Mouse (Mus musculus): ENCODE results near the gene Defa23.
"Not testable (repeated sequence)": the region's sequence is repeated elsewhere in the genome, so short reads cannot be mapped to it uniquely, and the experiment has no call there.

Gene Defa23

DNA sequence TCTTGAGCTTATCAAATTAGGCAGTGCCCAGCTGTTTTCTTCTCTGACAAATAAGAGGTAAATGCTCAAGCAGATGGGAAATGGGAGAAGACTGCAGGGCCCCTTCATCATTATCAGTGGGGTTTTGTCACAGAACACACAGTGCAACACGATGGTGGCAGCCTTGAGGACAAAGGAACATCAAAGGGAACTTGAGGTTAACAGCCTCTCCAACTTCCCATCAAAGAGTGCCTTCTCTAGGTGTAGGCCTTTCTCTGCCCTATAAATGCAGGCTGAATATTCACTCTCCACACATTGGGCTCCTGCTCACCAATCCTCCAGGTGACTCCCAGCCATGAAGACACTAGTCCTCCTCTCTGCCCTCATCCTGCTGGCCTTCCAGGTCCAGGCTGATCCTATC, at the start of gene Defa23:
TSS of gene Defa23 (plus strand) at position 301 of the 400 bp plus-strand sequence.
- DNase-seq = not testable (repeated sequence)

DNA sequence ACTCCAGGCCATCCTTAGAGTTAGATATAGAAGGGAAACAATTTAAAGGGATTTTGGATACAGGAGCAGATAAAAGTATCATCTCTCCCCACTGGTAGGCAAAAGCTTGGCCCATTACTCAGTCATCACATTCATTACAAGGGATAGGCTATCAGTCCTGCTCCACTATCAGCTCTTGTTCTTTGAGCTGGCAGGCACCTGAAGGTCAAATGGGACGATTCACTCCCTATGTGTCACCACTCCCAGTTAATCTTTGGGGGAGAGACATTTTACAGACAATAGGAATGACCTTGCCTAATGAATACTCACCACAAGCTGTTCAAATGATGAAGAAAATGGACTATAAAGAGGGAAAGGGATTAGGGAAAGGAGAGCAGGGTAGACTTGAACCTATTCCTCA, 48.0 kb upstream of the Defa23 start:
- DNase-seq = no peak

DNA sequence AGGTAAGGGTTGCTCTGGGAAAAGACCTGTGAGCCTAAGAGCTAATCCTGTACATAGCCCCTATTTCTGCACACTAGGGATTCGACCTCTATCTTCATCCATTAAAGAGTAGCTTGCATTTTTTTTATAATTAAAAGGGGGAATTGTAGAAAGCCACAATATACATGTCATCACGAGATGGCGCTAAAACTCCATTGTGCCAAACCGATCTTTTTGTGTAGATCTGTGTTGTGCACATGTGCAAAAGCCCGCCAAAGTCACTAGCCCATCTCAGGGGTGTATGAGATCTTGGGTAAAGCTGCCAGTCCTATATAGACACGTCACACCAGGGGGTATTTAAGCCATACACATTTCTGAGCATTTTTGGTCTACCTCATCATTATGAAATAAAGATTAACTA, 46.3 kb upstream of the Defa23 start:
- not testable (repeated sequence) for DNase-seq

DNA sequence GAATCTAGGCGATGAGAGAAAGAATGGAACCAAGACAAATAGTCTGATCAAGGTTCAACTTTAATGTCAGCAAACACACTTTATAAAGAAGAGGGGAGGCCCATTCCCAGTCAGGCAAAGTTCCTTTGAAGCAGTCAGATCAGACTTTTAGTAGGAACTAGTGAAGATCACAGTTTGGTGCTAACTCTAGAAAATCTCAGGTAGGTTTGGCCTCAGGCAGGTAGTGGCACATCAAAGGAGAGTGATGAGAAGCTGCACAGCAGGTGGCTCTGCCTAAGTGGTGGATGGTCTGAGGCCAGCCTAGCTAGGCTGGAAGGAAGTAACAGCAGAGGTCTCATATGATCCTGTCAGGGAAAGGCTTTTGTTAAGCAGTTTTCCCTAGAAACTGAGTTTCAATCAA, 44.3 kb upstream of the Defa23 start:
- DNase-seq = not testable (repeated sequence)

DNA sequence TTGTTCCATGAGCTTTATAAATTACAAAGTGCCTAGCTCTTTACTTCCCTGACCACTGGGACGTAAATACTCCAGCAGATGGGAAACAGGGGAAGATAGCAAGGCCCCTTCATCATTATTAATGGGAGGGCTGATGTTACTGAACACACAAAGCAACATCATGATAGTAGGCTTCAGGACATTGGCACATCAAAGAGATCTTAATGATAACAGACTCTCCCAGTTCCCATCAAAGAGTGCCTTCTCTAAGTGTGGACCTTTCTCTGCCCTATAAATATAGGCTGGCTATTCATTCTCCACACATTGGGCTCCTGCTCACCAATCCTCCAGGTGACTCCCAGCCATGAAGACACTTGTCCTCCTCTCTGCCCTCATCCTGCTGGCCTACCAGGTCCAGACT, 29.6 kb upstream of the Defa23 start, which contains the start of gene Defa21:
TSS of gene Defa21 (plus strand) at position 301 of the 400 bp plus-strand sequence.
- not testable (repeated sequence) for DNase-seq

DNA sequence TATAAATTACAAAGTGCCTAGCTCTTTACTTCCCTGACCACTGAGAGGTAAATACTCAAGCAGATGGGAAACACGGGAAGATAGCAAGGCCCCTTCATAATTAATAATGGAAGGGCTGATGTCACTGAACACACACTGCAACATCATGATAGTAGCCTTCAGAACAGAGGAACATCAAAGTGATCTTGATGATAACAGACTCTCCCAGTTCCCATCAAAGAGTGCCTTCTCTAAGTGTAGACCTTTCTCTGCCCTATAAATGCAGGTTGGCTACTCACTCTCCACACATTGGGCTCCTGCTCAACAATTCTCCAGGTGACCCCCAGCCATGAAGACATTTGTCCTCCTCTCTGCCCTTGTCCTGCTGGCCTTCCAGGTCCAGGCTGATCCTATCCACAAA, 9.9 kb downstream of the Defa23 start, which contains the start of gene Defa35:
TSS of gene Defa35 (plus strand) at position 301 of the 400 bp plus-strand sequence.
- DNase-seq = not testable (repeated sequence)

DNA sequence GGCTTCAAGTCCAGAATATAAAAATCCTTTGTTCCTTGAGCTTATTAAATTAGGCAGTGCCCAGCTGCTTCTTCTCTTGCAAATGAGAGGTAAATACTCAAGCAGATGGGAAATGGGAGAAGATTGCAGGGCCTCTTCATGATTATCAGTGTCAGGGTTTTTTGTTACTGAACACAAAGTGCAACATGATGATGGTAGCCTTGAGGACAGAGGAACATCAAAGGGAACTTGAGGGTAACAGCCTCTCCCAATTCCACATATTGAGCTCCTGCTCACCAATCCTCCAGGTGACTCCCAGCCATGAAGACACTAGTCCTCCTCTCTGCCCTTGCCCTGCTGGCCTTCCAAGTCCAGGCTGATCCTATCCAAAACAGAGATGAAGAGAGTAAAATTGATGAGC, 29.3 kb downstream of the Defa23 start, which contains the start of gene Defa25:
TSS of gene Defa25 (plus strand) at position 301 of the 400 bp plus-strand sequence.
- DNase-seq = not testable (repeated sequence)

DNA sequence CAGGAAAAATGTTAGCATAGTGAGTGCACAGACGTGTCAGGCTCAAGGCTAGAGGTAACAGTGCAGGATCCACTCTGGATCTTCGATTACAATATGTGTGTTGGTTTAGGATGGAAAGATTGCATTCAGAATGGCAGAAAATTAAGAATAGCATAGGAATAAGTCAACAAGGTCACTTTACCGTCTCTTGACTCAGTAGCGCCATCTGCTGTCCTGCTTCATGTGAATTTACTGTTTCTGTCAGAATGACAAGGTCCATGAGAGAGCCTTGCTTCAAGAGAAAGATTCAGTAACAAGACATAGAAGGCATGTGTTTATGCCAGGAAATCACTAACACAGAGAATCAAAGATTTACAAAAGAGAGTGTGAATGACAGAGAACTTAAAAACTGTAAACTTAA, 38.3 kb downstream of the Defa23 start:
- no peak for DNase-seq

DNA sequence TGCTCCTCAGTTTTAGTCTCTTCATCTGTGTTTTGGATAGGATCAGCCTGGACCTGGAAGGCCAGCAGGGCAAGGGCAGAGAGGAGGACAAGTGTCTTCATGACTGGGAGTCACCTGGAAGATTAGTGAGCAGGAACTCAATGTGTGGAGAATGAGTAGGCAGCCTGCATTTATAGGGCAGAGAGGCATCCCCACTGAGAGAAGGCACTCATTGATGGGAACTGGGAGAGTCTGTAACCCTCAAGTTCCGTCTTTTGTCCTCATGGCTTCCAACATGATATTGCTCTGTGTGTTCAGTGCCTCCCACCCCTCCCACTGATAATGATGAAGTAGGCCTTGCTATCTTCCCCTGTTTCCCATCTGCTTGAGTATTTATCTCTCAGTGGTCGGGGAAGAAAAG, 41.1 kb downstream of the Defa23 start, which contains the start of gene Gm14851:
TSS of gene Gm14851 (minus strand) at position 101 of the 400 bp plus-strand sequence.
- DNase-seq = not testable (repeated sequence)

Measured in lung, adult 18-20 months (tissue).